Mouse (Mus musculus) MEL (cell line): ENCODE results near the gene Maml2.

ENCODE experiments used
- CHD2 ChIP-seq: IDR thresholded peaks from 2 replicates; pipeline ENCODE4 v1.6.1; 2011; ENCODE audit warnings: low read length, improper control_type of control experiment
- CTCF ChIP-seq, 3 experiments: IDR thresholded peaks in 2 of 3; conservative IDR thresholded peaks in 1 of 3; 2 replicates each; pipeline ENCODE4 v1.5.1; 2011 to 2012; ENCODE audit warnings: low read length in 3 of 3, low read depth in 2 of 3, mild to moderate bottlenecking in 2 of 3, improper control_type of control experiment in 1 of 3, inconsistent platforms in 1 of 3, mixed read lengths in 1 of 3, moderate library complexity in 1 of 3; ENCODE audit not compliant: control insufficient read depth in 1 of 3, insufficient read depth in 1 of 3, poor library complexity in 1 of 3, severe bottlenecking in 1 of 3
- EP300 ChIP-seq, 2 experiments: IDR thresholded peaks; 2 replicates each; pipeline ENCODE4 v1.6.1; 2011; ENCODE audit warnings: improper control_type of control experiment in 2 of 2, low read length in 2 of 2, low read depth in 1 of 2, mild to moderate bottlenecking in 1 of 2
- GATA1 ChIP-seq: IDR thresholded peaks from 2 replicates; pipeline ENCODE4 v1.6.1; 2011; ENCODE audit warnings: low read depth, low read length, improper control_type of control experiment
- HCFC1 ChIP-seq: IDR thresholded peaks from 2 replicates; pipeline ENCODE4 v1.6.1; 2012; ENCODE audit warnings: low read depth, mild to moderate bottlenecking, inconsistent platforms, low read length, improper control_type of control experiment, moderate library complexity
- NELFE ChIP-seq: IDR thresholded peaks from 2 replicates; pipeline ENCODE4 v1.6.1; 2011; ENCODE audit warnings: low read depth, low read length, improper control_type of control experiment
- POLR2A ChIP-seq, 2 experiments: IDR thresholded peaks; 2 replicates each; pipeline ENCODE4 v1.6.1; 2011 to 2012; ENCODE audit warnings: low read length in 2 of 2, mild to moderate bottlenecking in 2 of 2, control low read depth in 1 of 2, improper control_type of control experiment in 1 of 2, low read depth in 1 of 2, moderate library complexity in 1 of 2; ENCODE audit not compliant: control insufficient read depth in 1 of 2, insufficient read depth in 1 of 2, poor library complexity in 1 of 2
- TAL1 ChIP-seq: IDR thresholded peaks from 2 replicates; pipeline ENCODE4 v1.6.1; 2012; ENCODE audit warnings: mild to moderate bottlenecking, inconsistent platforms, low read length, moderate library complexity, mixed read lengths
- USF1 ChIP-seq: IDR thresholded peaks from 2 replicates; pipeline ENCODE4 v1.6.1; 2014; ENCODE audit warnings: low read depth, mild to moderate bottlenecking, inconsistent platforms, low read length, improper control_type of control experiment, moderate library complexity

GRCm38 (mm10) chr9:13639655-13640054 lies 341.9 kb downstream of the Maml2 start:
- TF ChIP-seq CTCF (IDR thresholded peaks at IDR 0.05 in 2 of 3, conservative IDR thresholded peaks at IDR 0.05 in 1 of 3; ENCODE audit: control insufficient read depth in 1 of 3, insufficient read depth in 1 of 3, low read depth in 2 of 3, low read length in 3 of 3, poor library complexity in 1 of 3, severe bottlenecking in 1 of 3) (no peak), TAL1 (no peak), CHD2 (no peak), POLR2A (IDR thresholded peaks at IDR 0.05; ENCODE audit: control insufficient read depth in 1 of 2, insufficient read depth in 1 of 2, low read depth in 1 of 2, low read length in 2 of 2, poor library complexity in 1 of 2) (no peak), HCFC1 (no peak), EP300 (IDR thresholded peaks at IDR 0.05; ENCODE audit: low read depth in 1 of 2, low read length in 2 of 2) (no peak), NELFE (no peak), USF1 (no peak), GATA1 (no peak)
